Mouse (Mus musculus): ENCODE results near the gene Cacna1s. TPM values are rescaled to one million over a fixed set of nuclear protein-coding genes. Genes with fewer than 3 reads are reported as not detected.
A peak's percentile ranks its signal among the peaks of the same experiment; 100 is the strongest.

Cacna1s gene
- polyA plus RNA-seq, 1 experiment: not detected

DNA sequence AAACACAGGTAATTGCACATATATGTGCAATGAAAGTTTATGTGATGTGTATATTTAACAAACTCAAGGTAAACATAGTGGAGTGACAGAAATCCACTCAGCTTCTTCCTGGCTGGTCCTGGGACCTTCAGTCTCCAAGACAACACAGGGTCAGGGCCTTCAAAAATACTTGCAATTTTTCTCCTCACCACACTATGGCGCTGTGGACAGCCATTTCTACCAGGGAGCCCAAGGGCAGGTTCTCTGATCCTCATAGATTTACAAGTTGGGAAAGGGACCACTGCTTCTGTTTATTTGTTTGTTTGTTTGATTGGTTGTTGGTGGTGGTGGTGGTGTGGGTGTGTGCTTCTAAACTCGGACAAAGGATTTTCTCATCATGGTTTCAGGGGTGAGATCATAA is 5.1 kb upstream of the Cacna1s start:
- H3K4me1 ChIP-seq (ENCODE audit: control insufficient read depth, insufficient read depth, low read length): peaks cover 24% of the 10 kb centered on the region
- H3K4me3 ChIP-seq (ENCODE audit: insufficient read depth, low read depth, low read length): no peak overlapping the region
- WGBS: 13% methylated on average over 2 of the region's 2 CpGs
- no peak for TF ChIP-seq CTCF (IDR thresholded peaks at IDR 0.05; ENCODE audit: insufficient read depth, low read depth, low read length)
- TF ChIP-seq POLR2A (IDR thresholded peaks at IDR 0.05; ENCODE audit: insufficient read depth, low read depth, low read length): no peak
- no peak overlapping the region for H3K27ac ChIP-seq (ENCODE audit: insufficient read depth, low read depth, low read length)

- Histone ChIP-seq H3K4me3 (ENCODE audit: insufficient read depth, low read depth, low read length) (no peak overlapping the region), H3K27ac (ENCODE audit: insufficient read depth, low read depth, low read length) (no peak overlapping the region), H3K4me1 (ENCODE audit: control insufficient read depth, insufficient read depth, low read length) (peaks cover 28% of the 10 kb centered on the region)
- 81% methylated on average over 9 of the region's 9 CpGs for WGBS
- TF ChIP-seq POLR2A (IDR thresholded peaks at IDR 0.05; ENCODE audit: insufficient read depth, low read depth, low read length) (no peak), CTCF (IDR thresholded peaks at IDR 0.05; ENCODE audit: insufficient read depth, low read depth, low read length) (no peak)
Observed at GRCm38 (mm10) chr1:136047894-136048293, 4.7 kb upstream of the Cacna1s start.

DNA sequence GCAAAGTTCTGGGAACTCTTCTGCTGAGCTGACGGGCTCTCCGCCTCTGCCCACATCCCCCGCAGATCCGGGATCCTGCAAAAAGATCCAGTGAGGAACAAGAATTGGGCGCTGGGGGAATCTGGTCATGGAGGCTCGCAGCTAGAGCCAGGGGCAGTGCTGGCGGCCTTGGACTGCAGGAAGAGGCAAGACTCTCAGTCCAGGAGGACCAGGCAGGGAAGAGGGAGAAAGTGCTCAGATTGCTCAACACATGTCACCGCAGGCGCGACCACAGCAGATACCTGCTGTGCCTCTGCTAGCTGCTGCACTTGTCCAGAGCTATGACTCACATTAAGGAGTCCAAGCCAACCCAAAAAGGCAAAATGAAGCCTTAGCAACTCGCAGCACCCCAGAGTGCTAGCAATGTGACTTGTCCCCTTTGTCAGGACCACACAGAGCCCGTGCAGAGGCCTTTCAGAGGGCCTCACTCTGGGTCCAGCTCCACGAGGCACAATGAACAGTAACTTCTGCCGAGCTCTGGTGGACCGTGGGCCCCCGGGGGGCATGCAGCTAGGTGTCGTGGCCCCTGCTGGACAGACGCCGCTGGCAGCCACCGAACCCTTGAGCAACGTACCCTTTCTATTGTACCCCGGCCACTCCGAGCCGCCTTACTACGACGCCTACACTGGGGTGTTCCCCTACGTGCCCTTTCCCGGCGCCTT is 2.1 kb upstream of the Cacna1s start, which contains the start of gene Ascl5:
Gene Ascl5 (plus strand): TSS at position 493 of the 701 bp plus-strand sequence.
- no peak for TF ChIP-seq CTCF (IDR thresholded peaks at IDR 0.05; ENCODE audit: insufficient read depth, low read depth, low read length)
- TF ChIP-seq POLR2A (IDR thresholded peaks at IDR 0.05; ENCODE audit: insufficient read depth, low read depth, low read length): no peak
- H3K4me1 ChIP-seq (ENCODE audit: control insufficient read depth, insufficient read depth, low read length): peaks cover 43% of the 10 kb centered on the region
- 38% methylated on average over 29 of the region's 29 CpGs for WGBS
- no peak within 1 kb of the TSS for H3K27ac ChIP-seq (ENCODE audit: insufficient read depth, low read depth, low read length)
- H3K4me3 ChIP-seq (ENCODE audit: insufficient read depth, low read depth, low read length): peak within 1 kb of the TSS; percentile 35

DNA sequence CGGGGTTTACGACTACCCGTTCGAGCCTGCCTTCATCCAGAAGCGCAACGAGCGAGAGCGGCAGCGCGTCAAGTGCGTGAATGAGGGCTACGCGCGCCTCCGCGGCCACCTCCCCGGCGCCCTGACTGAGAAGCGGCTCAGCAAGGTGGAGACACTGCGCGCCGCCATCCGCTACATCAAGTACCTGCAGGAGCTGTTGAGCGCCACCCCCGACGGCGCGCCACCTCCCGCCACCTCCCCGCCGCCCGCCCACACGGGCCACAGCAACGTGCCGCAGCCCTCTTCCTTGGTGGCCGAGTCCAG is 1.6 kb upstream of the Cacna1s start:
- H3K4me1 ChIP-seq (ENCODE audit: control insufficient read depth, insufficient read depth, low read length): peaks cover 46% of the 10 kb centered on the region
- peak overlapping the region; percentile 35 for H3K4me3 ChIP-seq (ENCODE audit: insufficient read depth, low read depth, low read length)
- H3K27ac ChIP-seq (ENCODE audit: insufficient read depth, low read depth, low read length): no peak overlapping the region
- 3% methylated on average over 36 of the region's 36 CpGs for WGBS
- no peak for TF ChIP-seq CTCF (IDR thresholded peaks at IDR 0.05; ENCODE audit: insufficient read depth, low read depth, low read length)

DNA sequence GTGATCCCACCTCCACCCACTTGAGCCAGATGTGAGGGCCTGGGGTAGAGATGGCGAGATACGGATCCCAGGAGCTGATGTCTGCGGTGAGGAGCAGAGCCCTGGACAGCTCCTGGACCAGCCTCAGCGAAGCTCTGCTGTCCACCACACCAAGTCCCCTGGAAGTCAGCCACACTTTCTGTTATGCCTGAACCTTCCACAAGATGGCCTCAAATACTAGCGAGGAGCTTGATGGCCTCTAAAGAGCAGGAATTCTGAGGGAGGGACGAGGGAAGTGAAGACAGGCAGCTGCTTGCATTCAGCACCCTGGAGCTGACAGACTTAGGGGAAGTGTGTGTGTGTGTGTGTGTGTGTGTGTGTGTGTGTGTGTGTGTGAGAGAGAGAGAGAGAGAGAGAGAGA is 1.1 kb upstream of the Cacna1s start:
- H3K27ac ChIP-seq (ENCODE audit: insufficient read depth, low read depth, low read length): no peak overlapping the region
- peaks cover 48% of the 10 kb centered on the region for H3K4me1 ChIP-seq (ENCODE audit: control insufficient read depth, insufficient read depth, low read length)
- TF ChIP-seq POLR2A (IDR thresholded peaks at IDR 0.05; ENCODE audit: insufficient read depth, low read depth, low read length) (no peak), CTCF (IDR thresholded peaks at IDR 0.05; ENCODE audit: insufficient read depth, low read depth, low read length) (peak; percentile 53)
- WGBS: 5% methylated on average over 6 of the region's 6 CpGs
- peak overlapping the region; percentile 35; the same call in 1 of the 2 replicates for H3K4me3 ChIP-seq (ENCODE audit: insufficient read depth, low read depth, low read length)

GRCm38 (mm10) chr1:136055771-136056170 is 3.2 kb downstream of the Cacna1s start:
- Histone ChIP-seq H3K4me3 (ENCODE audit: insufficient read depth, low read depth, low read length) (no peak overlapping the region), H3K4me1 (ENCODE audit: control insufficient read depth, insufficient read depth, low read length) (peaks cover 46% of the 10 kb centered on the region), H3K27ac (ENCODE audit: insufficient read depth, low read depth, low read length) (peak overlapping the region; percentile 86)
- TF ChIP-seq POLR2A (IDR thresholded peaks at IDR 0.05; ENCODE audit: insufficient read depth, low read depth, low read length) (no peak), CTCF (IDR thresholded peaks at IDR 0.05; ENCODE audit: insufficient read depth, low read depth, low read length) (no peak)
- WGBS: 23% methylated on average over 3 of the region's 3 CpGs

GRCm38 (mm10) chr1:136058594-136058993 is 6.0 kb downstream of the Cacna1s start:
- Histone ChIP-seq H3K4me3 (ENCODE audit: insufficient read depth, low read depth, low read length) (no peak overlapping the region), H3K4me1 (ENCODE audit: control insufficient read depth, insufficient read depth, low read length) (peaks cover 34% of the 10 kb centered on the region), H3K27ac (ENCODE audit: insufficient read depth, low read depth, low read length) (no peak overlapping the region)
- 69% methylated on average over 3 of the region's 3 CpGs for WGBS
- no peak for TF ChIP-seq CTCF (IDR thresholded peaks at IDR 0.05; ENCODE audit: insufficient read depth, low read depth, low read length)
- no peak for TF ChIP-seq POLR2A (IDR thresholded peaks at IDR 0.05; ENCODE audit: insufficient read depth, low read depth, low read length)

GRCm38 (mm10) chr1:136061041-136061789 is 8.7 kb downstream of the Cacna1s start:
- no peak overlapping the region for H3K4me3 ChIP-seq (ENCODE audit: insufficient read depth, low read depth, low read length)
- peaks cover 28% of the 10 kb centered on the region for H3K4me1 ChIP-seq (ENCODE audit: control insufficient read depth, insufficient read depth, low read length)
- no peak overlapping the region for H3K27ac ChIP-seq (ENCODE audit: insufficient read depth, low read depth, low read length)
- TF ChIP-seq POLR2A (IDR thresholded peaks at IDR 0.05; ENCODE audit: insufficient read depth, low read depth, low read length): no peak
- TF ChIP-seq CTCF (IDR thresholded peaks at IDR 0.05; ENCODE audit: insufficient read depth, low read depth, low read length): no peak
- 64% methylated on average over 9 of the region's 9 CpGs for WGBS

- H3K4me1 ChIP-seq (ENCODE audit: control insufficient read depth, insufficient read depth, low read length): peaks cover 24% of the 10 kb centered on the region
- TF ChIP-seq POLR2A (IDR thresholded peaks at IDR 0.05; ENCODE audit: insufficient read depth, low read depth, low read length): no peak
- no peak for TF ChIP-seq CTCF (IDR thresholded peaks at IDR 0.05; ENCODE audit: insufficient read depth, low read depth, low read length)
- H3K27ac ChIP-seq (ENCODE audit: insufficient read depth, low read depth, low read length): no peak overlapping the region
- H3K4me3 ChIP-seq (ENCODE audit: insufficient read depth, low read depth, low read length): no peak overlapping the region
- 52% methylated on average over 7 of the region's 7 CpGs for WGBS
Observed at GRCm38 (mm10) chr1:136061790-136062141, 9.2 kb downstream of the Cacna1s start.
